Mouse (Mus musculus) G1E (cell line): ENCODE measurements at regions not wholly inside any gene's neighbourhood (a gene's known extent, or its start where the extent isn't known, plus 50 kb on each side); places are given as distances from the start of the nearest gene placed in this dataset.

Experiments used
- CTCF ChIP-seq: IDR thresholded peaks from 2 replicates; pipeline ENCODE4 v1.5.1; 2012; ENCODE audit warnings: low read depth, low read length, inconsistent platforms, mixed read lengths
- GATA1 ChIP-seq: IDR thresholded peaks from 2 replicates; pipeline ENCODE4 v1.6.1; 2012; ENCODE audit warnings: borderline replicate concordance, low read length, inconsistent platforms, mixed read lengths

GRCm38 (mm10) chr14:111330570-111330969, 344.3 kb upstream of the Slitrk5 start:
- TF ChIP-seq CTCF = no peak
- no peak for TF ChIP-seq GATA1
